In the genomic region with DNA sequence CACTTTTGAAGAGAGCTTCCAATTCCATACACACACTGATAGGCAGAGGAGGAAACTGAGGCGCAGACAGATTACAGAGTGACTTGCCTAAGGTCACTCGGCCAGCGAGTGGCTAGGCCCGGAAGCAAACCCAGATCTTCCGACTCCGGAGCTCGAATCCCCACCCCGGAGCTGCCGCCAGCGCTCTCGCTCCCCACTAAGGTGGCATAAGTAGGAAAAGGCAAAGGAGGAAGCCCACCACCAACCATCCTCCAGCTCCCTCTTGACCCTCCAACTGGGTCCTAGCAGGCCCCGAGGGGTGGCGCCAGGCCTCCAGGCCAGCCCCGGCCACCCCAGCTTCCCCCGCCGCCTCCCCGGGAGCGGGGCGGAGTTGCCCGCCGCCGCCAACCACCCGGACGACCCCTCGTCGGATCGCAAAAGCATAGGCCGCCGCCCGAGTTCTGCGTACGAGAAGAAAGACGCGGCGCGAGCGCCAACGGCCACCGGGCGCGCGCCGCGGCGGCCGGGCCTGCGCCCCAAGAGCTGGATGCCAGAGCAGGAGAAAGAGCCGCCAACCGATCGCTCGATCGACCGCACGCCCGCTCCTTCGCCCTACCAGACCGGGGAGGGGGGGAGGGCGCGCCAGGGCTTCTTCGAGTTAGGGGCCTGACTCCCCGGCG, we compare ENCODE assay signal across 8 mouse cellular contexts. TPM values are rescaled to one million over a fixed set of nuclear protein-coding genes. Genes with fewer than 3 reads are reported as not detected.
A peak's percentile ranks its signal among the peaks of the same experiment; 100 is the strongest.
DNase-seq lines count a peak whose midpoint lies in the region; ATAC-seq and TF ChIP-seq lines count a peak whose summit lies in the region.

No protein-coding gene starts in this region.

- H3K27me3 ChIP-seq in E14TG2a.4 (ENCODE audit: insufficient read depth, low read length), result no peaks in the 10 kb centered on the region
- no peaks in the 10 kb centered on the region for H3K27me3 ChIP-seq in heart, embryonic 15.5 days
- H3K27me3 ChIP-seq in limb, embryonic 11.5 days (ENCODE audit: control insufficient read depth, insufficient read depth, low read length), result no peaks in the 10 kb centered on the region
- no peaks in the 10 kb centered on the region for H3K27me3 ChIP-seq in midbrain, postnatal 0 days (ENCODE audit: insufficient read depth, low read length)

- peak overlapping the region; percentile 85 for H3K27ac ChIP-seq in heart, embryonic 15.5 days
- H3K27ac ChIP-seq in limb, embryonic 11.5 days (replicated peaks; ENCODE audit: low read depth, low read length), result peak overlapping the region; percentile 79
- peak overlapping the region; percentile 86 for H3K27ac ChIP-seq in midbrain, postnatal 0 days (ENCODE audit: low read depth, low read length)

- DNase-seq in heart, adult 8-10 months (ENCODE audit: low spot score), result peak; percentile 33
- DNase-seq in heart, adult 11 months, result no peak
- peak; percentile 22 for DNase-seq in c-Kit-negative CD71-positive TER-119-positive erythroid progenitor cells, embryonic 14.5 days (ENCODE audit: low read depth, low spot score)
- no peak for DNase-seq in limb, embryonic 11.5 days (ENCODE audit: low spot score)
- DNase-seq in midbrain, postnatal 0 days (ENCODE audit: low spot score), result no peak

- WGBS in heart, embryonic 15.5 days, result under 1% methylated on average over 61 of the region's 62 CpGs
- 2% methylated on average over 57 of the region's 62 CpGs for WGBS in limb, embryonic 11.5 days
- 3% methylated on average over 19 of the region's 62 CpGs for WGBS in midbrain, postnatal 0 days

- H3K9ac ChIP-seq in heart, embryonic 15.5 days, result peak overlapping the region; percentile 92
- peak overlapping the region; percentile 98 for H3K9ac ChIP-seq in limb, embryonic 11.5 days (ENCODE audit: low read length)
- peak overlapping the region; percentile 81 for H3K9ac ChIP-seq in midbrain, postnatal 0 days (replicated peaks; ENCODE audit: low read length, poor library complexity, severe bottlenecking)

- H3K4me2 ChIP-seq in heart, embryonic 15.5 days, result peak overlapping the region; percentile 79
- peak overlapping the region; percentile 62 for H3K4me2 ChIP-seq in limb, embryonic 11.5 days (ENCODE audit: low read depth, severe bottlenecking)
- peak overlapping the region; percentile 83 for H3K4me2 ChIP-seq in midbrain, postnatal 0 days (ENCODE audit: low read depth, low read length, poor library complexity, severe bottlenecking)

- no peak for TF ChIP-seq CTCF in E14TG2a.4 (conservative IDR thresholded peaks at IDR 0.05; ENCODE audit: low read length)
- TF ChIP-seq CTCF in midbrain, postnatal 0 days (IDR thresholded peaks at IDR 0.05), result no peak

- peak; percentile 40 for ATAC-seq in heart, embryonic 15.5 days (replicated peaks; ENCODE audit: insufficient number of reproducible peaks, insufficient read depth, low FRiP score, low read depth)
- peak; percentile 36 for ATAC-seq in limb, embryonic 11.5 days (ENCODE audit: insufficient number of reproducible peaks, low FRiP score, low TSS enrichment, low read depth)
- peak; percentile 29; the same call in 1 of the 2 replicates for ATAC-seq in midbrain, postnatal 0 days (ENCODE audit: low FRiP score)
- ATAC-seq in activated CD4-positive, CD25-positive, alpha-beta regulatory T cell, adult 4 months, result no peak

- H3K9me3 ChIP-seq in E14TG2a.4 (ENCODE audit: low read length), result no peaks in the 10 kb centered on the region
- H3K9me3 ChIP-seq in heart, embryonic 15.5 days (replicated peaks), result no peaks in the 10 kb centered on the region
- peaks cover 14% of the 10 kb centered on the region; the same call in 1 of the 2 replicates for H3K9me3 ChIP-seq in limb, embryonic 11.5 days (ENCODE audit: control insufficient read depth, low read length)
- 0 out of 2 replicates have a peak, but pooled peaks cover 4% of the 10 kb centered on the region for H3K9me3 ChIP-seq in midbrain, postnatal 0 days (ENCODE audit: low read length)

- H3K4me3 ChIP-seq in E14TG2a.4 (replicated peaks; ENCODE audit: low read length), result peak overlapping the region; percentile 94
- peak overlapping the region; percentile 76 for H3K4me3 ChIP-seq in heart, embryonic 15.5 days
- peak overlapping the region; percentile 97 for H3K4me3 ChIP-seq in limb, embryonic 11.5 days (ENCODE audit: low read depth, low read length)
- peak overlapping the region; percentile 80 for H3K4me3 ChIP-seq in midbrain, postnatal 0 days (ENCODE audit: low read depth, low read length)

- peaks cover 59% of the 10 kb centered on the region for H3K36me3 ChIP-seq in E14TG2a.4 (ENCODE audit: insufficient read depth, low read length)
- peaks cover 37% of the 10 kb centered on the region for H3K36me3 ChIP-seq in heart, embryonic 15.5 days
- H3K36me3 ChIP-seq in limb, embryonic 11.5 days (ENCODE audit: control insufficient read depth, insufficient read depth, low read length), result peaks cover 26% of the 10 kb centered on the region
- peaks cover 14% of the 10 kb centered on the region for H3K36me3 ChIP-seq in midbrain, postnatal 0 days (ENCODE audit: insufficient read depth, low read length)

- peaks cover 55% of the 10 kb centered on the region for H3K4me1 ChIP-seq in E14TG2a.4 (replicated peaks; ENCODE audit: low read depth, low read length)
- H3K4me1 ChIP-seq in heart, embryonic 15.5 days (replicated peaks), result peaks cover 27% of the 10 kb centered on the region
- no peaks in the 10 kb centered on the region for H3K4me1 ChIP-seq in limb, embryonic 11.5 days (ENCODE audit: control insufficient read depth, insufficient read depth, low read length)
- H3K4me1 ChIP-seq in midbrain, postnatal 0 days (ENCODE audit: insufficient read depth, low read length), result peaks cover 11% of the 10 kb centered on the region

RNA-seq across cellular contexts. Expression of gene Morc2a, which starts 0.6 kb away (rescaled TPM):
- 10 to 100 TPM; 18.5 to 20.2 (median 18.7) TPM for total RNA-seq in heart, adult 8-10 months (2022)
- polyA plus RNA-seq in heart, embryonic 15.5 days (2015; fragmentation: Nextera tagmentation; extraction: Ambion mirVana), result 15.7 and 20.0 TPM in 2 replicates
- polyA plus RNA-seq in limb, embryonic 11.5 days (2014; fragmentation: Nextera tagmentation; extraction: Ambion mirVana), result 30.0 and 32.5 TPM in 2 replicates
- total RNA-seq in midbrain, postnatal 0 days (2014; rRNA removed), result 39.1 and 44.2 TPM in 2 replicates
- polyA plus RNA-seq in midbrain, postnatal 0 days (2015; fragmentation: Nextera tagmentation; extraction: Ambion mirVana), result 19.8 and 21.9 TPM in 2 replicates
- polyA plus RNA-seq in activated CD4-positive, CD25-positive, alpha-beta regulatory T cell, adult 4 months (2017; shearing (Covaris generic)), result 1 to 10 TPM; 6.5 to 7.8 TPM

Comparison
In these comparisons a context has a peak if more than half of its experiments do, and no peak if none do; other contexts are left out.
1. DNase-seq: peak in heart, adult 8-10 months (single experiment) and c-Kit-negative CD71-positive TER-119-positive erythroid progenitor cells, embryonic 14.5 days (single experiment); none in heart, adult 11 months (single experiment), limb, embryonic 11.5 days (single experiment) and midbrain, postnatal 0 days (single experiment).
2. Peak in every context shown above with its lines, with median percentiles within 50 percentile points of each other: H3K4me3 ChIP-seq, H3K27ac ChIP-seq, H3K4me2 ChIP-seq and H3K9ac ChIP-seq.